Mouse (Mus musculus) neutrophil, adult 5-6 weeks (primary cell): Measurements from ENCODE around the gene Alg12. TPM values are rescaled to one million over a fixed set of nuclear protein-coding genes. Genes with fewer than 3 reads are reported as not detected.
"Not testable (repeated sequence)": the region's sequence is repeated elsewhere in the genome, so short reads cannot be mapped to it uniquely, and the experiment has no call there.

Source experiments
- ATAC-seq: fragments of 151-379, 151-347 bp; 2 replicates; pipeline ENCODE4 v1.8.0; 2017; ENCODE audit warnings: mild to moderate bottlenecking, moderate TSS enrichment; ENCODE audit not compliant: insufficient number of reproducible peaks, poor library complexity, low FRiP score, severe bottlenecking; ENCODE audit errors: extremely low read depth
- total RNA-seq: library from RNA; stranded (forward); fragments of 200-1000 nt; gene quantifications from 2 replicates; pipeline ENCODE4 v1.2.3, GENCODE M21; 2017

Alg12 gene
- total RNA-seq, 1 experiment from 2014 or later: 9.1 TPM

GRCm38 (mm10) chr15:88810369-88810768 is 8.7 kb downstream of the Alg12 start:
- no peak for ATAC-seq

- ATAC-seq: no peak
Measured at GRCm38 (mm10) chr15:88808121-88808520, 11.0 kb downstream of the Alg12 start.

- ATAC-seq: no peak
Measured at GRCm38 (mm10) chr15:88802348-88802747, 16.8 kb downstream of the Alg12 start.

GRCm38 (mm10) chr15:88801903-88802302 is 17.2 kb downstream of the Alg12 start:
- ATAC-seq: no peak

GRCm38 (mm10) chr15:88800921-88801354 is 18.2 kb downstream of the Alg12 start:
- no peak for ATAC-seq

- ATAC-seq: no peak
Measured at GRCm38 (mm10) chr15:88799950-88800371, 19.2 kb downstream of the Alg12 start.

- ATAC-seq: not testable (repeated sequence)
Measured at GRCm38 (mm10) chr15:88794729-88795128, 24.4 kb downstream of the Alg12 start.

- no peak for ATAC-seq
Measured at GRCm38 (mm10) chr15:88792140-88792850, 26.8 kb downstream of the Alg12 start.

GRCm38 (mm10) chr15:88774630-88775029 is 44.5 kb downstream of the Alg12 start:
- ATAC-seq: not testable (repeated sequence)

GRCm38 (mm10) chr15:88768537-88768936 is 50.6 kb downstream of the Alg12 start:
- no peak for ATAC-seq

GRCm38 (mm10) chr15:88766139-88766538 is 53.0 kb downstream of the Alg12 start:
- ATAC-seq: 0 out of 2 replicates have a peak, but pooled peaks have one; percentile 19

- no peak for ATAC-seq
Measured at GRCm38 (mm10) chr15:88761551-88761950, 57.6 kb downstream of the Alg12 start.

GRCm38 (mm10) chr15:88758061-88758460 is 61.1 kb downstream of the Alg12 start:
- no peak for ATAC-seq

GRCm38 (mm10) chr15:88755761-88756160 is 63.4 kb downstream of the Alg12 start:
- no peak for ATAC-seq

Other genes with a start within 250 kb of the Alg12 start
- gene Zdhhc25, start 219.0 kb downstream of the Alg12 start, total RNA-seq: not detected in 2 replicates
- gene Brd1, start 85.1 kb downstream of the Alg12 start, total RNA-seq: 98.1 and 105 TPM in 2 replicates
- gene Zbed4, start 67.7 kb downstream of the Alg12 start, total RNA-seq: 27.8 and 30.8 TPM in 2 replicates
- 30.3 and 31.9 TPM in 2 replicates for gene Creld2, start 328 bp upstream of the Alg12 start, total RNA-seq
- gene Pim3, start 42.9 kb upstream of the Alg12 start, total RNA-seq: 12.2 and 19.4 TPM in 2 replicates
- not detected in 2 replicates for gene Ttll8, start 135.1 kb upstream of the Alg12 start, total RNA-seq
- not detected in 2 replicates for gene Mlc1, start 159.7 kb upstream of the Alg12 start, total RNA-seq
- not detected in 2 replicates for gene Mov10l1, start 163.6 kb upstream of the Alg12 start, total RNA-seq
- gene Panx2, start 240.4 kb upstream of the Alg12 start, total RNA-seq: not detected in 2 replicates